Mouse (Mus musculus) ES-Bruce4 (cell line): ENCODE data around the gene Cdh13.

Experiments used
- CTCF ChIP-seq: IDR thresholded peaks from one replicate; pipeline ENCODE4 v1.8.1; 2011; ENCODE audit warnings: low read depth, low read length
- EP300 ChIP-seq: IDR thresholded peaks from 2 replicates; pipeline ENCODE4 v1.6.1; 2011; ENCODE audit warnings: low read depth, low read length; ENCODE audit not compliant: insufficient read depth
- POLR2A ChIP-seq: IDR thresholded peaks from one replicate; pipeline ENCODE4 v1.8.1; 2011; ENCODE audit warnings: low read length; ENCODE audit not compliant: insufficient read depth

GRCm38 (mm10) chr8:118809660-118810059, 526.1 kb downstream of the Cdh13 start:
- TF ChIP-seq CTCF: no peak
- TF ChIP-seq POLR2A: no peak
- no peak for TF ChIP-seq EP300
